ENCODE assay signal across 10 mouse cellular contexts in the genomic region with DNA sequence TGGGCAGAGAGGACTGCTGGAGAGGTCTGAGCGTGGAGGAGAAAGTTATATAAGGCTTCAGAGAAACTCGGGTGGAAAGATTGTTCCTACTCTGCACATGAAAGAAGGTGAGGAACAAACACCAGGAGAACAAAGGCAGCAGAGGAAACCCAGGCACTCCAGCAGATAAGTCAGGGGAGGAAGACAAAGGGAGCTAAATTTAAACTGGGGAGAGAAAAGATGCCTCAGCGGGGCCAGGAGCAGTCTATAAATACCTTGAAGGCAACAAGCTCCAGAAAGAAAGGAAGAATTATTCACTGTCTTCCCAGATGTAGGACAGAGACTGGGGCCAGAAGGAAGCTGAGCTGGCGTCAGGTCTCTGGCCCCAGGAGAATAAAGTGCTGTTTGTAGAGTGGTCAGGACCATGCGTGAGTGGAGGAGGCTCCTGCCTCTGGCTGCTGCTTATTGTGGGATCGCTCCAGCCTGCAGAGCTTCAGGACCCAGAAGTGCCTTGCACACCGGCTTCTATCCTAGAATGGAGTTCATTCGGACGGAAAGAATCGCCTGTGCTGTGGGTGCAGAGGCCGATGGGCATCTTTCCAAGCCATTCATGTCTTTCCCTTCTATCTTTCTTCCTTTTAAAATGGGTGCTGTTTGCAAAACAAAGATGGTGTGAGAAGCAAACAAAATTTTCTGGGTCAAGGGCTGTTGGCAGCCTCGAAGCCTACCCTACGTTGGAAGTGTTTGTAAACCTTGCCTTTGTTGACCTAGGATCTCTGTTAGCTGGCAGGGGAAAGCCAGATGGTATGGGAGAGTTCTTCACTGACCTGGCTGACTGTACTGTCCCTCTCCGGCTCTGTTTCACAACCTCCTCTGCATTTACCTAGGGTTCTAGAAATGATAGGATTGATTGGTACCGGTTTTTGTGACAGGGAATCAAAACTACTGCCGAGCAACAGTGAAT. TPM values are rescaled to one million over a fixed set of nuclear protein-coding genes. Genes with fewer than 3 reads are reported as not detected.
DNase-seq lines count a peak whose midpoint lies in the region; ATAC-seq lines count a peak whose summit lies in the region.
"Had no signal": no experiment of that assay in that cellular context is flagged by ENCODE, and none has a peak within 500 bp of the region (broad histone marks: within the 10 kb centered on the region; RNA-seq: fewer than 3 reads in every experiment).

No protein-coding gene starts in this region.

- H3K27ac ChIP-seq in forebrain, embryonic 14.5 days (ENCODE audit: low read depth, low read length): no peak overlapping the region
- no peak overlapping the region for H3K27ac ChIP-seq in forebrain, embryonic 12.5 days
- peak overlapping the region; percentile 50 to 55 for H3K27ac ChIP-seq in heart, embryonic 14.5 days (replicated peaks in 1 of 2; ENCODE audit: control insufficient read depth in 1 of 2, insufficient read depth in 1 of 2, low read depth in 2 of 2, low read length in 2 of 2)
- H3K27ac ChIP-seq: limb, embryonic 15.5 days had no signal

- DNase-seq in forebrain, embryonic 14.5 days (ENCODE audit: low spot score): peak; percentile 15
- DNase-seq in adipocyte (ENCODE audit: low spot score): peak; percentile 18
- DNase-seq in left cerebral cortex, adult 18-20 months (ENCODE audit: low spot score in 2 of 2): peak; percentile 10 to 36
- DNase-seq in telencephalon, adult 2 months (ENCODE audit: low read depth, low spot score): peak; percentile 75
- DNase-seq in cerebellum, adult 11 months: no peak
- DNase-seq in cerebellum, postnatal 14 days: no peak

- no peak for ATAC-seq in forebrain, embryonic 14.5 days
- ATAC-seq in forebrain, embryonic 12.5 days (ENCODE audit: low FRiP score): no peak
- peak; percentile 66 for ATAC-seq in heart, embryonic 14.5 days (ENCODE audit: insufficient number of reproducible peaks, insufficient read depth, low FRiP score, low read depth)

- WGBS in forebrain, embryonic 14.5 days: 37% methylated on average over 16 of the region's 16 CpGs
- 45% methylated on average over 16 of the region's 16 CpGs for WGBS in forebrain, embryonic 12.5 days
- 33% methylated on average over 16 of the region's 16 CpGs for WGBS in heart, embryonic 14.5 days

- no peaks in the 10 kb centered on the region for H3K9me3 ChIP-seq in forebrain, embryonic 14.5 days (replicated peaks; ENCODE audit: control insufficient read depth, low read length)
- H3K9me3 ChIP-seq in forebrain, embryonic 12.5 days: no peaks in the 10 kb centered on the region
- no peaks in the 10 kb centered on the region for H3K9me3 ChIP-seq in heart, embryonic 14.5 days (ENCODE audit: control insufficient read depth, low read length)
- H3K9me3 ChIP-seq: limb, embryonic 15.5 days had no signal

- H3K4me2 ChIP-seq in forebrain, embryonic 14.5 days (ENCODE audit: low read length): no peak overlapping the region
- H3K4me2 ChIP-seq in forebrain, embryonic 12.5 days: no peak overlapping the region
- peak overlapping the region; percentile 55 for H3K4me2 ChIP-seq in heart, embryonic 14.5 days (ENCODE audit: low read length)
- H3K4me2 ChIP-seq: limb, embryonic 15.5 days had no signal

- H3K4me1 ChIP-seq in forebrain, embryonic 14.5 days (ENCODE audit: control insufficient read depth, insufficient read depth, low read length): peaks cover 5% of the 10 kb centered on the region
- H3K4me1 ChIP-seq in forebrain, embryonic 12.5 days: peaks cover 6% of the 10 kb centered on the region; the same call in 1 of the 2 replicates
- H3K4me1 ChIP-seq in heart, embryonic 14.5 days (ENCODE audit: control insufficient read depth in 2 of 2, insufficient read depth in 2 of 2, low read length in 2 of 2): peaks cover 13 to 20% of the 10 kb centered on the region in 2 experiments
- H3K4me1 ChIP-seq: limb, embryonic 15.5 days had no signal

- no peaks in the 10 kb centered on the region for H3K27me3 ChIP-seq in forebrain, embryonic 14.5 days (replicated peaks; ENCODE audit: control insufficient read depth, insufficient read depth, low read length)
- no peaks in the 10 kb centered on the region for H3K27me3 ChIP-seq in forebrain, embryonic 12.5 days
- no peaks in the 10 kb centered on the region for H3K27me3 ChIP-seq in heart, embryonic 14.5 days (ENCODE audit: control insufficient read depth, insufficient read depth, low read length)
- H3K27me3 ChIP-seq: limb, embryonic 15.5 days had no signal

- no peaks in the 10 kb centered on the region for H3K36me3 ChIP-seq in forebrain, embryonic 14.5 days (ENCODE audit: control insufficient read depth, insufficient read depth, low read length)
- no peaks in the 10 kb centered on the region for H3K36me3 ChIP-seq in forebrain, embryonic 12.5 days (replicated peaks)
- no peaks in the 10 kb centered on the region for H3K36me3 ChIP-seq in heart, embryonic 14.5 days (ENCODE audit: control insufficient read depth, insufficient read depth, low read length)
- H3K36me3 ChIP-seq: limb, embryonic 15.5 days had no signal

- no peak overlapping the region for H3K9ac ChIP-seq in forebrain, embryonic 14.5 days (ENCODE audit: low read length)
- H3K9ac ChIP-seq in forebrain, embryonic 12.5 days: no peak overlapping the region
- peak overlapping the region; percentile 38; the same call in 1 of the 2 replicates for H3K9ac ChIP-seq in heart, embryonic 14.5 days (ENCODE audit: low read length)
- H3K9ac ChIP-seq: limb, embryonic 15.5 days had no signal

- no peak overlapping the region for H3K4me3 ChIP-seq in forebrain, embryonic 14.5 days (ENCODE audit: low read depth, low read length)
- H3K4me3 ChIP-seq in forebrain, embryonic 12.5 days (replicated peaks): no peak overlapping the region
- H3K4me3 ChIP-seq in heart, embryonic 14.5 days (ENCODE audit: control insufficient read depth in 1 of 2, insufficient read depth in 1 of 2, low read depth in 1 of 2, low read length in 2 of 2): no peak overlapping the region
- H3K4me3 ChIP-seq: limb, embryonic 15.5 days had no signal

RNA-seq across cellular contexts. Expression of a gene that starts 55.6 kb away (rescaled TPM):
- 11.0 and 11.7 TPM in 2 replicates for polyA plus RNA-seq in forebrain, embryonic 14.5 days (2014; fragmentation: Nextera tagmentation; extraction: Ambion mirVana)
- polyA plus RNA-seq in forebrain, embryonic 12.5 days (2016; fragmentation: Nextera tagmentation; extraction: Ambion mirVana): 2.8 and 3.1 TPM in 2 replicates
- polyA plus RNA-seq in heart, embryonic 14.5 days (2014; fragmentation: Nextera tagmentation; extraction: Ambion mirVana): 0.20 and 0.53 TPM in 2 replicates
- 10 to 100 TPM; 27.2 to 36.9 TPM for total RNA-seq in left cerebral cortex, adult 18-20 months (2021)
- total RNA-seq: CH12.LX had no signal

Comparison
In these comparisons a context has a peak if more than half of its experiments do, and no peak if none do; other contexts are left out.
1. DNase-seq: peak in forebrain, embryonic 14.5 days (single experiment), adipocyte (single experiment), left cerebral cortex, adult 18-20 months (2 of 2) and telencephalon, adult 2 months (single experiment); none in cerebellum, adult 11 months (single experiment) and cerebellum, postnatal 14 days (0 of 2).
2. H3K27ac ChIP-seq: peak in heart, embryonic 14.5 days (2 of 2); none in forebrain, embryonic 14.5 days (single experiment) and forebrain, embryonic 12.5 days (single experiment).